Mouse (Mus musculus) common myeloid progenitor, adult 5-6 weeks (primary cell): ENCODE results near the gene Tac2. TPM values are rescaled to one million over a fixed set of nuclear protein-coding genes. Genes with fewer than 3 reads are reported as not detected.
A peak's percentile ranks its signal among the peaks of the same experiment; 100 is the strongest.

Source experiments
- ATAC-seq: replicated peaks from 2 replicates; pipeline ENCODE4 v1.8.0; 2016; ENCODE audit warnings: low read depth, mild to moderate bottlenecking, moderate TSS enrichment, inconsistent platforms; ENCODE audit not compliant: poor library complexity, severe bottlenecking
- total RNA-seq: library from RNA; stranded (forward); fragments of 200-1000, 187-1606 nt; gene quantifications from 2 replicates; pipeline ENCODE4 v1.2.3, GENCODE M21; 2017

Tac2 gene
- total RNA-seq, result 0.68 TPM in 1 of 2 replicates, not detected in the other

- ATAC-seq, result no peak
Measured at GRCm38 (mm10) chr10:127724178-127724577, at the start of gene Tac2. Gene Tac2 (plus strand): TSS chr10:127724478.

- ATAC-seq, result peak; percentile 78
Measured at GRCm38 (mm10) chr10:127674794-127675522, 49.3 kb upstream of the Tac2 start.

GRCm38 (mm10) chr10:127675859-127676398, 48.3 kb upstream of the Tac2 start:
- ATAC-seq, result no peak

- ATAC-seq, result peak; percentile 83
Measured at GRCm38 (mm10) chr10:127676691-127677548, 47.4 kb upstream of the Tac2 start.

GRCm38 (mm10) chr10:127677591-127678336, 46.5 kb upstream of the Tac2 start:
- ATAC-seq, result peak; percentile 62

GRCm38 (mm10) chr10:127679208-127679607, 45.1 kb upstream of the Tac2 start:
- no peak for ATAC-seq

- no peak for ATAC-seq
Measured at GRCm38 (mm10) chr10:127679881-127680280, 44.4 kb upstream of the Tac2 start.

- no peak for ATAC-seq
Measured at GRCm38 (mm10) chr10:127682886-127683285, 41.4 kb upstream of the Tac2 start.

GRCm38 (mm10) chr10:127691053-127691452, 33.2 kb upstream of the Tac2 start:
- ATAC-seq, result no peak

GRCm38 (mm10) chr10:127694636-127695035, 29.6 kb upstream of the Tac2 start:
- ATAC-seq, result peak; percentile 88

GRCm38 (mm10) chr10:127695775-127696174, 28.5 kb upstream of the Tac2 start:
- ATAC-seq, result no peak

GRCm38 (mm10) chr10:127698966-127699365, 25.3 kb upstream of the Tac2 start:
- ATAC-seq, result no peak

- ATAC-seq, result 0 out of 2 replicates have a peak, but pooled peaks have one; percentile 37
Measured at GRCm38 (mm10) chr10:127703299-127703698, 21.0 kb upstream of the Tac2 start.

- ATAC-seq, result no peak
Measured at GRCm38 (mm10) chr10:127704293-127704692, 20.0 kb upstream of the Tac2 start.

- no peak for ATAC-seq
Measured at GRCm38 (mm10) chr10:127704766-127705220, 19.5 kb upstream of the Tac2 start, which contains the start of gene Myo1a. Gene Myo1a (plus strand): TSS chr10:127705170.

- ATAC-seq, result 0 out of 2 replicates have a peak, but pooled peaks have one; percentile 13
Measured at GRCm38 (mm10) chr10:127705783-127706182, 18.5 kb upstream of the Tac2 start.

GRCm38 (mm10) chr10:127707721-127708120, 16.6 kb upstream of the Tac2 start:
- ATAC-seq, result no peak

- no peak for ATAC-seq
Measured at GRCm38 (mm10) chr10:127708850-127709370, 15.4 kb upstream of the Tac2 start.

GRCm38 (mm10) chr10:127710331-127710730, 13.9 kb upstream of the Tac2 start:
- ATAC-seq, result no peak

- no peak for ATAC-seq
Measured at GRCm38 (mm10) chr10:127712736-127713135, 11.5 kb upstream of the Tac2 start.
